Mouse (Mus musculus) embryonic facial prominence, embryonic 11.5 days (tissue): ENCODE results near the gene Usp17la. TPM values are rescaled to one million over a fixed set of nuclear protein-coding genes. Genes with fewer than 3 reads are reported as not detected.

ENCODE experiments used
- ATAC-seq: fragments of 200-750 bp; cut with Nextera tagmentation; replicated peaks from 2 replicates; pipeline ENCODE4 v1.8.0; 2017; ENCODE audit warnings: low read depth; ENCODE audit not compliant: insufficient number of reproducible peaks, low FRiP score, low TSS enrichment
- DNase-seq: peaks from one replicate; pipeline ENCODE4 v3.0.0-alpha.2; 2015; ENCODE audit warnings: low spot score
- H3K27ac ChIP-seq: fragments of 300-500 bp; sonication (generic); replicated peaks from 2 replicates; pipeline ENCODE4 v1.5.1; 2014; ENCODE audit warnings: mild to moderate bottlenecking, low read depth, low read length, control low read depth
- H3K27me3 ChIP-seq: fragments of 300-500 bp; sonication (generic); 2 replicates; pipeline ENCODE4 v1.6.1; 2014; ENCODE audit warnings: mild to moderate bottlenecking, low read length, moderate library complexity, mixed read lengths; ENCODE audit not compliant: control insufficient read depth, insufficient read depth
- H3K36me3 ChIP-seq: fragments of 300-500 bp; sonication (generic); replicated peaks from 2 replicates; pipeline ENCODE4 v1.6.1; 2014; ENCODE audit warnings: low read depth, mild to moderate bottlenecking, low read length, moderate library complexity, mixed read lengths; ENCODE audit not compliant: control insufficient read depth, insufficient read depth
- H3K4me1 ChIP-seq: fragments of 300-500 bp; sonication (generic); 2 replicates; pipeline ENCODE4 v1.6.1; 2014; ENCODE audit warnings: low read length, mixed read lengths; ENCODE audit not compliant: control insufficient read depth, insufficient read depth
- H3K4me2 ChIP-seq: fragments of 300-500 bp; sonication (generic); 2 replicates; pipeline ENCODE4 v1.6.1; 2014; ENCODE audit warnings: low read depth, mild to moderate bottlenecking, control low read depth, low read length, moderate library complexity
- H3K4me3 ChIP-seq: fragments of 300-500 bp; sonication (generic); 2 replicates; pipeline ENCODE4 v1.5.1; 2014; ENCODE audit warnings: low read depth, low read length, control low read depth
- H3K9ac ChIP-seq: fragments of 300-500 bp; sonication (generic); replicated peaks from 2 replicates; pipeline ENCODE4 v1.6.1; 2014; ENCODE audit warnings: mild to moderate bottlenecking, control low read depth, low read length
- H3K9me3 ChIP-seq: fragments of 300-500 bp; sonication (generic); replicated peaks from 2 replicates; pipeline ENCODE4 v1.6.1; 2016; ENCODE audit warnings: mild to moderate bottlenecking, low read length, inconsistent platforms, mixed read lengths; ENCODE audit not compliant: control insufficient read depth
- WGBS: fragments of 180-500 bp; shearing (Covaris S2); extraction: QIAGEN DNeasy Blood & Tissue Kit; methylation state at CpG from one replicate; pipeline ENCODE4 v1.1.7; 2014; 5-methylcytosine and 5-hydroxymethylcytosine counted together
- polyA plus RNA-seq: library from polyadenylated mRNA; unstranded; fragments of >200 nt; fragmentation: Nextera tagmentation; extraction: Ambion mirVana; gene quantifications from 2 replicates; pipeline ENCODE4 v1.2.1, GENCODE M21; 2014

Gene Usp17la
- polyA plus RNA-seq, 1 experiment from 2014 or later: not detected

- no peak within 1 kb of the TSS for H3K27ac ChIP-seq
- no peaks in the 10 kb centered on the region for H3K36me3 ChIP-seq
- H3K4me3 ChIP-seq: no peak within 1 kb of the TSS
- WGBS: 57% methylated on average over 1 of the region's 1 CpGs
- ATAC-seq: no peak
- DNase-seq: no peak
- H3K9ac ChIP-seq: no peak within 1 kb of the TSS
- no peak within 1 kb of the TSS for H3K4me2 ChIP-seq
- no peaks in the 10 kb centered on the region for H3K27me3 ChIP-seq
- H3K4me1 ChIP-seq: no peaks in the 10 kb centered on the region
- H3K9me3 ChIP-seq: no peaks in the 10 kb centered on the region
Measured at GRCm38 (mm10) chr7:104877731-104878130, 20.9 kb downstream of the Usp17la start, which contains the start of gene Olfr665. TSS of gene Olfr665 (plus strand) at chr7:104878031.

GRCm38 (mm10) chr7:104895852-104896251 lies 39.0 kb downstream of the Usp17la start, which contains the start of gene Olfr666:
TSS of gene Olfr666 (minus strand) at chr7:104895952.
- H3K36me3 ChIP-seq: no peaks in the 10 kb centered on the region
- DNase-seq: no peak
- H3K9me3 ChIP-seq: no peaks in the 10 kb centered on the region
- H3K9ac ChIP-seq: no peak within 1 kb of the TSS
- WGBS: 89% methylated on average over 2 of the region's 2 CpGs
- H3K4me3 ChIP-seq: no peak within 1 kb of the TSS
- ATAC-seq: no peak
- H3K4me1 ChIP-seq: no peaks in the 10 kb centered on the region
- no peak within 1 kb of the TSS for H3K27ac ChIP-seq
- H3K27me3 ChIP-seq: no peaks in the 10 kb centered on the region
- no peak within 1 kb of the TSS for H3K4me2 ChIP-seq

Other genes starting within 250 kb of the Usp17la start
- not detected in 2 replicates for gene Olfr656, start 243.1 kb upstream of the Usp17la start, polyA plus RNA-seq
- gene Olfr657, start 232.2 kb upstream of the Usp17la start, polyA plus RNA-seq: not detected in 2 replicates
- gene Olfr658, start 209.7 kb upstream of the Usp17la start, polyA plus RNA-seq: not detected in 2 replicates
- gene Olfr659, start 190.3 kb upstream of the Usp17la start, polyA plus RNA-seq: not detected in 2 replicates
- not detected in 2 replicates for gene Olfr661, start 170.5 kb upstream of the Usp17la start, polyA plus RNA-seq
- gene Usp17le, start 79.5 kb upstream of the Usp17la start, polyA plus RNA-seq: not detected in 2 replicates
- gene Usp17lb, start 14.4 kb upstream of the Usp17la start, polyA plus RNA-seq: not detected in 2 replicates
- not detected in 2 replicates for gene Olfr665, start 21.0 kb downstream of the Usp17la start, polyA plus RNA-seq
- not detected in 2 replicates for gene Olfr666, start 38.9 kb downstream of the Usp17la start, polyA plus RNA-seq
- gene Olfr667, start 64.5 kb downstream of the Usp17la start, polyA plus RNA-seq: not detected in 2 replicates
- gene Olfr668, start 71.0 kb downstream of the Usp17la start, polyA plus RNA-seq: not detected in 2 replicates
- gene Olfr669, start 77.2 kb downstream of the Usp17la start, polyA plus RNA-seq: not detected in 2 replicates
- gene Olfr670, start 105.6 kb downstream of the Usp17la start, polyA plus RNA-seq: not detected in 2 replicates
- not detected in 2 replicates for gene Olfr671, start 122.1 kb downstream of the Usp17la start, polyA plus RNA-seq
- gene Olfr672, start 145.0 kb downstream of the Usp17la start, polyA plus RNA-seq: not detected in 2 replicates
- not detected in 2 replicates for gene Olfr675, start 171.5 kb downstream of the Usp17la start, polyA plus RNA-seq
- gene Olfr676, start 175.7 kb downstream of the Usp17la start, polyA plus RNA-seq: not detected in 2 replicates
- not detected in 2 replicates for gene Olfr677, start 194.4 kb downstream of the Usp17la start, polyA plus RNA-seq
- not detected in 2 replicates for gene Olfr678, start 207.5 kb downstream of the Usp17la start, polyA plus RNA-seq
- not detected in 2 replicates for gene Olfr679, start 224.2 kb downstream of the Usp17la start, polyA plus RNA-seq
- gene Olfr680-ps1, start 235.8 kb downstream of the Usp17la start, polyA plus RNA-seq: not detected in 2 replicates